Mouse (Mus musculus): ENCODE data around the gene Dlgap5. TPM values are rescaled to one million over a fixed set of nuclear protein-coding genes. Genes with fewer than 3 reads are reported as not detected.

Dlgap5 gene
- polyA plus RNA-seq (2014; fragmentation: Illumina TruSeq; extraction: RNeasy Lipid Tissue Mini Kit (QIAGEN cat#74804); ENCODE audit: low read depth, low replicate concordance), result 1.0 TPM

DNA sequence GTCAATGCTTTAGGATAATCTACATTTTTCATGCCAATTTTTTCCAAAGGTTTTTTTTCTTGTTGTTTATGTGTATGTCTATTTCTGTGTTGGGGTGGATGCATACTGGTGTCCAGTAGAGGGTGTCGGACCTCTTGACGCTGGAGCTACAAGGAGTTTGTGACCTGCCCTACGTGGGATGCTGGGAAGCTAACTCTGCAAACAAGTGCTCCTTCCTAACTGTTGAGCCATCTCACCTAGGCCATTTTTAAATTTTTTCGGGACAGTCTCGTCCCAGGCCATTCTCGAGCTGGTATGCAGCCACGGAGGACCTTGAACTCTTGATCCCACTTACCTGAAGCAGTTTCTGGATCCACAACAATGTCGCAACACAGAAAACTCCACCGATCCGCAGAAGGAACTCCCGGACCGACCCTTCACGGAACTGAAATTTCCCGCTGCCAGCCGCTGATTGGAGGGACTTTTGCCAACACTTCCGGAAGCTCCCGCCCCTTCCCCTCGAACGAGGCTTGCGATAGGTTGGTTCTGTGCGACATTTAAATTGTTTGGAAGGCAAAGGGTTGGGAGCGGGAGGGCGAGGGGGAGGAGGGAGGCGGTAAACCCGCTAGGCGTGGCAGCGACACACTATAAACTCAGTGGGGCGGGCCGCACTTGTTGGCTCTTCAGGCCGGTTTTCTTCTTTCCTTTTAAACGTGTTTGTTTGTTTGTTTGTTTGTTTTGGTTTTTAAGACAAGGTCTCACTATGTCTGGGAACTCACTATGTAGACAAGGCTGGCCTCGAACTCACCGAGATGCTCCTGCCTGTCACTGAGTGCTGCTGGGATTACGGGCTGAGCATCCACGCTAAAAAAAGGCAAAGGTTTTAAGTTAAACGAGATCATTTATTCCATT is at the start of gene Dlgap5:
TSS of gene Dlgap5 (minus strand) at position 633 of the 891 bp plus-strand sequence.

DNA sequence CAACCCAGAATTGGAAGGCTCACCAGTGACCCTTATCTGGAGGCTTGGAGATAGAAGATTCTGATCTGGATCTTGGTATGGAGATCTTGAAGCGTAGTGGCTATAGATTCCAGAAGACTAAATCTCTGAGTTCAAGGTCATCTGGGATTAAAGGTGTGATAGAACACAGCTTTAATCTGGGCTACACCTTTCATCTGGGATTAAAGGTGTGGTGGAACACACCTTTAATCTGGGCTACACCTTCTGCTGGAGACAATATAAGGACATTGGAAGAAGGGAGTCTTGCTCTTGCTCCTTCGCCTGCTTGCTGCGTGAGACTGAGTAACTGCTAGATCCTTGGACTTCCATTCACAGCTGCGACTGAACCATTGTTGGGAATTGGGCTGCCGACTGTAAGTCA is 31.9 kb upstream of the Dlgap5 start, which contains the start of gene Fbxo34:
TSS of gene Fbxo34 (plus strand) at position 301 of the 400 bp plus-strand sequence.

DNA sequence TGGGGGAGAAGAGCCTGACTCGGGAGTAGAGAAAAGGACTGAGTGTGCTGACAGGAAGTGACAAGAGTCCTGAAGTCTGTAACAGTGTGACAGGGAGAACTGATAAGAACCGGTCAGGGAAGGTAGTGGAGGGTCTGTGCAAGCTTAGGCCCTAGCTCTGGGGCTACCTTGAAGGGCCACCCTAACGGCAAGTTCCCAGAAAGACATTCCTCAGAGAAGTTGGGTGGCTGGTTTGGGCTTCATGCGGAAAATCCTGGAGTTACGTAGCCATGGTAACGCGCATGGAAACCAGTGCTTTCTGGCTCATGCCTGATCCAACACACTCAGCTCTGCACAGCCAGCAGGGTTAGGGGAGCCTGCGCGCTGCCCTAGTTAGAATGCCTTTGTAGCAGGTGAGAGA is 50.7 kb downstream of the Dlgap5 start, which contains the start of gene Lgals3:
TSS of gene Lgals3 (plus strand) at position 291 of the 400 bp plus-strand sequence.

Other genes with a start within 250 kb of the Dlgap5 start
- 2.0 TPM for gene Gch1, start 229.0 kb downstream of the Dlgap5 start, polyA plus RNA-seq (2014; fragmentation: Illumina TruSeq; extraction: RNeasy Lipid Tissue Mini Kit (QIAGEN cat#74804); ENCODE audit: low read depth, low replicate concordance)
- 3.4 TPM for gene Wdhd1, start 141.6 kb downstream of the Dlgap5 start, polyA plus RNA-seq (2014; fragmentation: Illumina TruSeq; extraction: RNeasy Lipid Tissue Mini Kit (QIAGEN cat#74804); ENCODE audit: low read depth, low replicate concordance)
- gene Socs4, start 141.5 kb downstream of the Dlgap5 start, polyA plus RNA-seq (2014; fragmentation: Illumina TruSeq; extraction: RNeasy Lipid Tissue Mini Kit (QIAGEN cat#74804); ENCODE audit: low read depth, low replicate concordance), result 9.4 TPM
- 33.5 TPM for gene Mapk1ip1l, start 120.1 kb downstream of the Dlgap5 start, polyA plus RNA-seq (2014; fragmentation: Illumina TruSeq; extraction: RNeasy Lipid Tissue Mini Kit (QIAGEN cat#74804); ENCODE audit: low read depth, low replicate concordance)
- gene Lgals3, start 50.7 kb downstream of the Dlgap5 start, polyA plus RNA-seq (2014; fragmentation: Illumina TruSeq; extraction: RNeasy Lipid Tissue Mini Kit (QIAGEN cat#74804); ENCODE audit: low read depth, low replicate concordance), result 101 TPM
- 10.7 TPM for gene Fbxo34, start 32.0 kb upstream of the Dlgap5 start, polyA plus RNA-seq (2014; fragmentation: Illumina TruSeq; extraction: RNeasy Lipid Tissue Mini Kit (QIAGEN cat#74804); ENCODE audit: low read depth, low replicate concordance)
- gene Atg14, start 152.2 kb upstream of the Dlgap5 start, polyA plus RNA-seq (2014; fragmentation: Illumina TruSeq; extraction: RNeasy Lipid Tissue Mini Kit (QIAGEN cat#74804); ENCODE audit: low read depth, low replicate concordance), result 11.5 TPM
- gene Ktn1, start 230.0 kb upstream of the Dlgap5 start, polyA plus RNA-seq (2014; fragmentation: Illumina TruSeq; extraction: RNeasy Lipid Tissue Mini Kit (QIAGEN cat#74804); ENCODE audit: low read depth, low replicate concordance), result 40.6 TPM